ENCODE assay signal across 29 mouse cellular contexts in the genomic region with DNA sequence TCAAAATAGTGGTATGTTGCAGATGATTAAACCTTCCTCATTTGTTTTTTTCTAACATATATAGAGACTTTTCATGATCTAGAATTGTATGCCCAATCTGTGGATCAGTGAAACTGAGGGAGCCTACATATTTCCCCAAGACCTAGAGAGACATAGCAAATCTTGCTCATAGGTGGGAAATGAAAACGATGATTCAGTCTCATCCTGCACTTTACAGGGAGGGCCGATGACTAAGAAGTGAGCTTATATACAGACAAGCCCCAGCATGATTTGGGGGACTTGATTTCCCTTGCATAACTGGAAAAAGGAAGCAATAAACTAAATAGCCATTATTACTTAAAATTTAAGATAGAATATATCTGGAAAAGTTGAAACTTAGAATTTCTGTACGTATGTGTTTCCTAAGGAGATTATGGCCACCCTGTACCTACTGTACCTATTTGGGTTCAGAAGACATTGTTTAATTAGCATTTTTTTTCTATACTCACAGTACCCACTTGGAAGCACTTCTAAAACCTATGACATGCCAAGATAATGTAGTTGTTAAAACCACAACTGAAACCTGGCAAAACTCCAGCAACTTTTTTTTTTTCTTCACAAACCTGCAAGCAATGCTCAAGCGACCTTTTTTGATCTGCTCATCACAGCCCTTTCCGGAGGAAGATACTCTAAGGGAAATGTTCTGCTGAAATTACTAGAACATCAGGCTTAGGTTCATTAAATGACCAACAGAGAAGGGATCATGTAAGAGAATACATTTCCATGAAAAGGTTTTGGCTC. TPM values are rescaled to one million over a fixed set of nuclear protein-coding genes. Genes with fewer than 3 reads are reported as not detected.
DNase-seq lines count a peak whose midpoint lies in the region; ATAC-seq and TF ChIP-seq lines count a peak whose summit lies in the region.
"Had no signal": no experiment of that assay in that cellular context is flagged by ENCODE, and none has a peak within 500 bp of the region (broad histone marks: within the 10 kb centered on the region; RNA-seq: fewer than 3 reads in every experiment).

No protein-coding gene starts in this region.

- intact Hi-C loops in left cerebral cortex, adult 2 months (cut with DNase I), result loop anchor here (2.0 to 10.0 kb wide), 5 partner anchors 54 to 747 kb away; no protein-coding TSS in a partner anchor
- intact Hi-C loops in left cerebral cortex, postnatal 36 days (cut with DNase I), result loop anchor here (5.0 to 10.0 kb wide), 5 partner anchors 52 to 747 kb away; no protein-coding TSS in a partner anchor

- peak in 1 of 2 experiments; percentile 28 for DNase-seq in cerebellum, adult 2 months
- no peak for DNase-seq in cerebellum, adult 9-11 months
- DNase-seq in frontal cortex, postnatal 14 days (ENCODE audit: low spot score in 2 of 2), result no peak
- DNase-seq in left cerebral cortex, adult 2 months (ENCODE audit: extremely low spot score in 1 of 2, low spot score in 2 of 2), result no peak
- no peak for DNase-seq in left cerebral cortex, postnatal 36 days (ENCODE audit: low spot score in 2 of 2)
- DNase-seq in MEL-GATA-1-ER (ENCODE audit: extremely low read depth, low read depth), result peak; percentile 60
- DNase-seq in urinary bladder, adult 18-20 months (ENCODE audit: low spot score in 2 of 2), result no peak
- DNase-seq: adrenal gland, postnatal 25 days; gastrocnemius, postnatal 14 days; heart, adult 11 months; kidney, adult 8-10 months; kidney, postnatal 4 days; lung, embryonic 14.5 days; lung, postnatal 14 days; right cerebral cortex, postnatal 14 days; thymus, postnatal 4 days had no signal

- 73% methylated on average over 5 of the region's 5 CpGs for WGBS in cerebellum, adult 2 months

- H3K27ac ChIP-seq in cerebellum, adult 2 months (ENCODE audit: insufficient read depth, low read length), result no peak overlapping the region
- peak overlapping the region; percentile 61 for H3K27ac ChIP-seq in left cerebral cortex, adult 2 months
- H3K27ac ChIP-seq: heart, embryonic 10.5 days; heart, embryonic 15.5 days; hindbrain, embryonic 13.5 days; kidney, postnatal 0 days; limb, embryonic 12.5 days; liver, embryonic 15.5 days; midbrain, embryonic 15.5 days; neural tube, embryonic 12.5 days had no signal

- no peaks in the 10 kb centered on the region for H3K27me3 ChIP-seq in cerebellum, adult 2 months (ENCODE audit: control insufficient read depth, insufficient read depth, low read length)

- no peaks in the 10 kb centered on the region for H3K4me1 ChIP-seq in cerebellum, adult 2 months (ENCODE audit: control insufficient read depth, insufficient read depth, low read length)
- H3K4me1 ChIP-seq: liver, embryonic 15.5 days had no signal

- no peak for TF ChIP-seq POLR2A in cerebellum, adult 2 months (IDR thresholded peaks at IDR 0.05; ENCODE audit: borderline replicate concordance, insufficient read depth, low read length)

- no peak for TF ChIP-seq CTCF in cerebellum, adult 2 months (IDR thresholded peaks at IDR 0.05; ENCODE audit: borderline replicate concordance, insufficient read depth, low read depth, low read length)
- no peak for TF ChIP-seq CTCF in left cerebral cortex, adult 2 months (IDR thresholded peaks at IDR 0.05)

- ATAC-seq in frontal cortex, adult (ENCODE audit: low TSS enrichment), result 0 out of 2 replicates have a peak, but pooled peaks have one; percentile 24
- ATAC-seq: forebrain, embryonic 16.5 days; intestine, embryonic 16.5 days; midbrain, embryonic 15.5 days had no signal

- H3K4me3 ChIP-seq in cerebellum, adult 2 months (replicated peaks; ENCODE audit: insufficient read depth, low read depth, low read length), result peak overlapping the region; percentile 20
- peak overlapping the region; percentile 85 for H3K4me3 ChIP-seq in left cerebral cortex, adult 2 months
- H3K4me3 ChIP-seq: heart, embryonic 10.5 days; heart, embryonic 15.5 days; limb, embryonic 12.5 days; liver, embryonic 15.5 days; neural tube, embryonic 12.5 days had no signal

RNA-seq across cellular contexts. Expression of gene Hcn1, which starts 3.0 kb away (rescaled TPM):
- 15.9 and 17.3 TPM in 2 replicates for polyA plus RNA-seq in cerebellum, adult 2 months (2012; rRNA removed)
- 10 to 100 TPM; 43.3 to 46.7 TPM for total RNA-seq in left cerebral cortex, adult 2 months (2021)
- 10 to 100 TPM; 36.7 to 42.1 TPM for total RNA-seq in left cerebral cortex, postnatal 36 days (2021)
- total RNA-seq: liver, adult 2 months had no signal
- polyA plus RNA-seq: G1E; kidney, postnatal 0 days had no signal
